Mouse (Mus musculus) G1E (cell line): ENCODE measurements around the gene Rbms3.

Source experiments
- CTCF ChIP-seq: IDR thresholded peaks from 2 replicates; pipeline ENCODE4 v1.5.1; 2012; ENCODE audit warnings: low read depth, low read length, inconsistent platforms, mixed read lengths
- GATA1 ChIP-seq: IDR thresholded peaks from 2 replicates; pipeline ENCODE4 v1.6.1; 2012; ENCODE audit warnings: borderline replicate concordance, low read length, inconsistent platforms, mixed read lengths
- TAL1 ChIP-seq: conservative IDR thresholded peaks from 2 replicates; pipeline ENCODE4 v1.6.1; 2012; ENCODE audit warnings: low read depth, low read length, inconsistent platforms, mixed read lengths

DNA sequence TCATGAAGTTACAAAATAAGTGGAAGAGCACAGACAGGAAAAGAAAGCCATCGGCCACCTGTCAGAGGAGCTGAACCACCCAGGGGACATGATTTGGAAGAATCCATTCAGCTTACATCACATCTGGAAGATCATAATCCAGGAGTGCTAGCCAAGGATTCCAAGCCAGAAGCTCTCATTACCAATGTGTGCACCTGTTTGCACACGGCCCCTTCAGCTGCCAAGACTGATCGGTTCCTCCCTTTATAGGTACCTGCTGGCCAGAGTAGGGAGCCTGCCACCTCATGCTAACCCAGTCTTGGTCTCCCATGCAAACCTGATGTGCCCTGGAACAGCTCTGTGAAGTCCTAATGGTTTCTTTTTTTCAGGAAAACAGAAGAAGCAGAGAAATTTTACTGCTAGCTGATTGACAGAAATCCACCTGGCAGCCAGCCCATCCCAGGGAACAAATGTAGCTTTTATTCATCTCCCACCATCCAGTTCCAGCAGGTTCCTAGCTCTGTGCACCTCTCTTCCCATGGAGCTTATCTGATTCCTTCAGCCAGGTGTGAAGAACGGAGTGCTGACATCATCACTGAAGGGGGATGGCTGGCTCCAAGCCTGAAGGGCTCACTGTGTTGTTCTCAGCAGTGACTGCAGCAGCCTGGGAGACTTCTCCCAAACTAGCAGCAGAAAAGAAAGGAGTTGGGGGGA lies 11.5 kb upstream of the Rbms3 start:
- no peak for TF ChIP-seq CTCF
- TF ChIP-seq GATA1: no peak
- TF ChIP-seq TAL1: no peak
